Mouse (Mus musculus) heart, adult 8-10 months (tissue): ENCODE data around the gene Scai. TPM values are rescaled to one million over a fixed set of nuclear protein-coding genes. Genes with fewer than 3 reads are reported as not detected.

Experiments
- total RNA-seq, 4 experiments: library from RNA; stranded (reverse); gene quantifications; 2 replicates each; pipeline ENCODE4 v1.2.4; 2022

The Scai gene
- total RNA-seq, 4 experiments from 2014 or later = 4.2 to 5.2 (median 4.3) TPM

Other genes starting within 250 kb of the Scai start
- gene Wdr38, start 193.3 kb downstream of the Scai start, total RNA-seq = under 1 TPM; 0.09 to 0.22 (median 0.13) TPM
- 100 to 1,000 TPM in 3 of 4 experiments, 10 to 100 TPM in 1; 90.3 to 125 (median 106) TPM for gene Arpc5l, start 185.4 kb downstream of the Scai start, total RNA-seq
- 100 to 1,000 TPM; 299 to 346 (median 322) TPM for gene Rpl35, start 185.1 kb downstream of the Scai start, total RNA-seq
- gene Golga1, start 125.2 kb downstream of the Scai start, total RNA-seq = 10 to 100 TPM; 12.0 to 15.7 (median 14.1) TPM
- gene Ppp6c, start 35.7 kb upstream of the Scai start, total RNA-seq = 10 to 100 TPM; 51.1 to 59.4 (median 53.5) TPM